Comparison of ENCODE assay signal across 23 mouse cellular contexts in the genomic region with DNA sequence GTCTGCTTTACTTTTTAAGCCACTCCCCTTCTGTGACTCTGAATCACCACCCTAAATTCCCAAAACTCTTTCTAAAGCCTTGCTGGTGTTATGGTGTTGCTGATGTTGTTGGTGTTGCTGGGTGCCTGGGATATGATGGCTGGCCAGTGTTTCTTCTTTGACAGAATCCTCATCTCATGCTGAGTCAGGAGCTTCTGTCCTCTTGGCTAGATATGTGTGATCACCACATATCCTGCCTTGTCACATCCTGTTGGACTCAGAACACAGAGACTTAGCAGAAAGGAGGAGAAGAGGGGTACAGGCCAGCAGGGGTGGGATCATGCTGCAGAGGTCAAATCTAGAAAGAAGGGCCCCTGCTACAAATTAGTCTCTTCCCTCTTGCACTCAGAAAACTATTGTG. TPM values are rescaled to one million over a fixed set of nuclear protein-coding genes. Genes with fewer than 3 reads are reported as not detected.
DNase-seq lines count a peak whose midpoint lies in the region; ATAC-seq and TF ChIP-seq lines count a peak whose summit lies in the region.
"Had no signal": no experiment of that assay in that cellular context is flagged by ENCODE, and none has a peak within 500 bp of the region (broad histone marks: within the 10 kb centered on the region; RNA-seq: fewer than 3 reads in every experiment).

No protein-coding gene starts in this region.

- H3K27me3 ChIP-seq in lung, embryonic 14.5 days (ENCODE audit: insufficient read depth, low read length), result no peaks in the 10 kb centered on the region
- H3K27me3 ChIP-seq in lung, embryonic 16.5 days (ENCODE audit: control insufficient read depth, insufficient read depth, low read depth, low read length), result no peaks in the 10 kb centered on the region
- H3K27me3 ChIP-seq in hindbrain, postnatal 0 days (ENCODE audit: insufficient read depth, low read length), result no peaks in the 10 kb centered on the region
- H3K27me3 ChIP-seq: forebrain, embryonic 13.5 days; forebrain, embryonic 15.5 days had no signal

- H3K36me3 ChIP-seq in lung, embryonic 14.5 days (ENCODE audit: insufficient read depth), result no peaks in the 10 kb centered on the region
- H3K36me3 ChIP-seq in lung, embryonic 16.5 days (ENCODE audit: control insufficient read depth, insufficient read depth, low read length), result no peaks in the 10 kb centered on the region
- H3K36me3 ChIP-seq in hindbrain, postnatal 0 days (ENCODE audit: insufficient read depth, low read length), result no peaks in the 10 kb centered on the region
- H3K36me3 ChIP-seq: embryonic facial prominence, embryonic 10.5 days; embryonic facial prominence, embryonic 12.5 days; forebrain, embryonic 15.5 days had no signal

- peaks cover 12% of the 10 kb centered on the region for H3K4me1 ChIP-seq in lung, embryonic 14.5 days (ENCODE audit: insufficient read depth)
- H3K4me1 ChIP-seq in lung, embryonic 16.5 days (replicated peaks; ENCODE audit: control insufficient read depth, insufficient read depth, low read length), result peaks cover 17% of the 10 kb centered on the region; the same call in 1 of the 2 replicates
- H3K4me1 ChIP-seq in hindbrain, postnatal 0 days (ENCODE audit: insufficient read depth, low read length), result no peaks in the 10 kb centered on the region
- H3K4me1 ChIP-seq: embryonic facial prominence, embryonic 12.5 days; forebrain, embryonic 13.5 days; forebrain, embryonic 15.5 days had no signal

- H3K9ac ChIP-seq in lung, embryonic 14.5 days, result no peak overlapping the region
- H3K9ac ChIP-seq in lung, embryonic 16.5 days (ENCODE audit: low read length), result no peak overlapping the region
- H3K9ac ChIP-seq in hindbrain, postnatal 0 days (replicated peaks; ENCODE audit: low read length), result no peak overlapping the region
- H3K9ac ChIP-seq: embryonic facial prominence, embryonic 12.5 days; forebrain, embryonic 13.5 days; forebrain, embryonic 15.5 days had no signal

- H3K4me3 ChIP-seq in lung, embryonic 14.5 days (ENCODE audit: low read depth, low read length), result no peak overlapping the region
- H3K4me3 ChIP-seq in lung, embryonic 16.5 days (ENCODE audit: low read length), result no peak overlapping the region
- no peak overlapping the region for H3K4me3 ChIP-seq in hindbrain, postnatal 0 days (ENCODE audit: low read length)
- H3K4me3 ChIP-seq: embryonic facial prominence, embryonic 10.5 days; embryonic facial prominence, embryonic 12.5 days; forebrain, embryonic 13.5 days; forebrain, embryonic 15.5 days had no signal

- H3K4me2 ChIP-seq in lung, embryonic 14.5 days, result no peak overlapping the region
- no peak overlapping the region for H3K4me2 ChIP-seq in lung, embryonic 16.5 days (ENCODE audit: low read depth, low read length)
- H3K4me2 ChIP-seq in hindbrain, postnatal 0 days (ENCODE audit: low read depth, low read length), result no peak overlapping the region
- H3K4me2 ChIP-seq: embryonic facial prominence, embryonic 12.5 days; forebrain, embryonic 13.5 days; forebrain, embryonic 15.5 days had no signal

- H3K9me3 ChIP-seq in lung, embryonic 14.5 days (ENCODE audit: low read depth, low read length), result no peaks in the 10 kb centered on the region
- H3K9me3 ChIP-seq in lung, embryonic 16.5 days (ENCODE audit: control insufficient read depth, low read length), result no peaks in the 10 kb centered on the region
- no peaks in the 10 kb centered on the region for H3K9me3 ChIP-seq in hindbrain, postnatal 0 days (ENCODE audit: low read length)
- H3K9me3 ChIP-seq: embryonic facial prominence, embryonic 10.5 days; embryonic facial prominence, embryonic 12.5 days; forebrain, embryonic 13.5 days; forebrain, embryonic 15.5 days had no signal

- no peak for TF ChIP-seq CTCF in lung, embryonic 14.5 days (IDR thresholded peaks at IDR 0.05; ENCODE audit: low read depth)
- TF ChIP-seq CTCF in hindbrain, postnatal 0 days (IDR thresholded peaks at IDR 0.05; ENCODE audit: low read depth), result no peak

- DNase-seq in lung, embryonic 14.5 days, result peak; percentile 69
- DNase-seq in lung, postnatal 14 days, result no peak
- no peak for DNase-seq in lung, postnatal 25 days (ENCODE audit: low spot score)
- peak; percentile 22 for DNase-seq in lung, postnatal 10 days
- no peak for DNase-seq in lung, adult 18-20 months
- peak; percentile 40 for DNase-seq in NIH3T3 (ENCODE audit: low read depth)
- no peak for DNase-seq in hindbrain, postnatal 0 days (ENCODE audit: low spot score)
- DNase-seq: adrenal gland, adult 8-10 months; adrenal gland, postnatal 14 days; adrenal gland, postnatal 36 days; cerebellum, adult 11-12 months; cerebellum, adult 2 months; cerebellum, adult 9-10 months; cerebellum, postnatal 10 days; cerebellum, postnatal 25 days had no signal

- ATAC-seq in lung, embryonic 14.5 days (ENCODE audit: insufficient read depth), result peak; percentile 75; the same call in 1 of the 2 replicates
- ATAC-seq in lung, embryonic 16.5 days (ENCODE audit: low read depth), result peak; percentile 87
- ATAC-seq in hindbrain, postnatal 0 days, result no peak
- ATAC-seq: activated CD4-positive, CD25-positive, alpha-beta regulatory T cell, adult 4 months; forebrain, embryonic 13.5 days; forebrain, embryonic 15.5 days; Patski had no signal

- H3K27ac ChIP-seq in lung, embryonic 14.5 days (ENCODE audit: low read depth), result no peak overlapping the region
- H3K27ac ChIP-seq in lung, embryonic 16.5 days (ENCODE audit: low read length), result 0 out of 2 replicates have a peak overlapping the region, but pooled peaks have one; percentile 36
- H3K27ac ChIP-seq in hindbrain, postnatal 0 days, result no peak overlapping the region
- H3K27ac ChIP-seq: embryonic facial prominence, embryonic 10.5 days; embryonic facial prominence, embryonic 12.5 days; forebrain, embryonic 13.5 days; forebrain, embryonic 15.5 days had no signal

RNA-seq across cellular contexts. Expression of gene Trabd2b, which starts 40.9 kb away (rescaled TPM):
- polyA plus RNA-seq in lung, embryonic 14.5 days (2014; fragmentation: Nextera tagmentation; extraction: Ambion mirVana), result 4.6 and 4.7 TPM in 2 replicates
- polyA plus RNA-seq in lung, embryonic 16.5 days (2015; fragmentation: Nextera tagmentation; extraction: Ambion mirVana), result 5.1 and 5.4 TPM in 2 replicates
- total RNA-seq in hindbrain, postnatal 0 days (2014; rRNA removed), result 1.5 and 1.8 TPM in 2 replicates
- polyA plus RNA-seq in hindbrain, postnatal 0 days (2015; fragmentation: Nextera tagmentation; extraction: Ambion mirVana), result 0.59 and 0.65 TPM in 2 replicates
- total RNA-seq: MEL had no signal
- polyA plus RNA-seq: activated CD4-positive, CD25-positive, alpha-beta regulatory T cell, adult 4 months had no signal

Comparison
In these comparisons a context has a peak if more than half of its experiments do, and no peak if none do; other contexts are left out.
1. DNase-seq: peak in lung, embryonic 14.5 days (single experiment), lung, postnatal 10 days (single experiment) and NIH3T3 (single experiment); none in lung, postnatal 14 days (single experiment), lung, postnatal 25 days (single experiment), lung, adult 18-20 months (0 of 2) and hindbrain, postnatal 0 days (single experiment).